Mouse (Mus musculus): ENCODE data around the gene Rhob.
A peak's percentile ranks its signal among the peaks of the same experiment; 100 is the strongest.

Gene Rhob

DNA sequence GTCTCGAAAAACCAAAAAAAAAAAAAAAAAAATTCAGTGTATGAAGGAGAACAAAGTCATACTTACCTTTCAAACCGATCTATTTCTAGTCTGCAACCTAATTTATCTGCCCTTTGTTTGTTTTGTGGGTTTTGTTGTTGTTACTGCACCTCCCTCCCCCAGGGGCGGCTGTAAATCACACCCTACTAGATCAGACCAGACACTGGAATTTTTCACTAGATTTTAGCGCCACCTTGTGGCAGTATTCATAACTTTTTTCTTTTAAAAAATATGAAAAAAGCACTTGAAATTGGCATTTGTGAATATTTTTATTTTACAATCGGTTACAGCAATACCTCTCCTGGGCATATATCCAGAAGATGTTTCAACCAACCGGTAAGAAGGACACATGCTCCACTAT, 2.7 kb upstream of the Rhob start:
- no peak for DNase-seq

DNA sequence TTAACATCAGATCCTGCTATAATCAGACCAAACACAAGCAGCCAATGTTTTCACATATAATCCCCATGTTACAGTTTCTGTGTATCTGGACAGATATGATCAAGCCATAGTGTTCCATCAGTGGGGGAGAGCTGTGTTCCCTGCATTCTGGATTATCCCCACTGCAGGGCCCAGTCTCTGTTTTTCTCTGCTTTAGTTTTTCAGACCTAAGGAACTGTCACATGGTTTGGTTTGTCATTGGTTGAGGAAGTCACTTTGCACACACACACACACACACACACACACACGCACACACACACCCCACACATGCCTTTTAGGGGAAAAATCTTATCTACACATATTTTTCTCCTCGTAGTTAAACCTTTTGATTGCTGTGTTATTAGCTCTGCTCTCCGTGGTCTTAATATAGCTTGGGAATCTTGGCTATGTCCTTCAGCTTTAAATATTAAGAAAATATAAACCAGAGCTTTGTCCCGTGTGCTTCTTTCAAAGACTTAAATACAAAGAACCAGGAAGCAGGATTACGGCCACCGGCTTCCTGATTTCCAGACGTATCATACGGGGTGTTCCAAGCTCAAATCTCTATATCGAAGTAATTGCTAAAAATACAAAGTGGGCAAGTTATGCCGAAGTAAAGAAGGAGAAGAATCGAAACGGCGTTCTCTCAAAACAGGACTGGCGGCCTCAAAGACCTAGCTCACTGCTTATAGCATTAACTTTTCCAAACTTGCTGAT, 1.9 kb upstream of the Rhob start:
- DNase-seq: no peak

DNA sequence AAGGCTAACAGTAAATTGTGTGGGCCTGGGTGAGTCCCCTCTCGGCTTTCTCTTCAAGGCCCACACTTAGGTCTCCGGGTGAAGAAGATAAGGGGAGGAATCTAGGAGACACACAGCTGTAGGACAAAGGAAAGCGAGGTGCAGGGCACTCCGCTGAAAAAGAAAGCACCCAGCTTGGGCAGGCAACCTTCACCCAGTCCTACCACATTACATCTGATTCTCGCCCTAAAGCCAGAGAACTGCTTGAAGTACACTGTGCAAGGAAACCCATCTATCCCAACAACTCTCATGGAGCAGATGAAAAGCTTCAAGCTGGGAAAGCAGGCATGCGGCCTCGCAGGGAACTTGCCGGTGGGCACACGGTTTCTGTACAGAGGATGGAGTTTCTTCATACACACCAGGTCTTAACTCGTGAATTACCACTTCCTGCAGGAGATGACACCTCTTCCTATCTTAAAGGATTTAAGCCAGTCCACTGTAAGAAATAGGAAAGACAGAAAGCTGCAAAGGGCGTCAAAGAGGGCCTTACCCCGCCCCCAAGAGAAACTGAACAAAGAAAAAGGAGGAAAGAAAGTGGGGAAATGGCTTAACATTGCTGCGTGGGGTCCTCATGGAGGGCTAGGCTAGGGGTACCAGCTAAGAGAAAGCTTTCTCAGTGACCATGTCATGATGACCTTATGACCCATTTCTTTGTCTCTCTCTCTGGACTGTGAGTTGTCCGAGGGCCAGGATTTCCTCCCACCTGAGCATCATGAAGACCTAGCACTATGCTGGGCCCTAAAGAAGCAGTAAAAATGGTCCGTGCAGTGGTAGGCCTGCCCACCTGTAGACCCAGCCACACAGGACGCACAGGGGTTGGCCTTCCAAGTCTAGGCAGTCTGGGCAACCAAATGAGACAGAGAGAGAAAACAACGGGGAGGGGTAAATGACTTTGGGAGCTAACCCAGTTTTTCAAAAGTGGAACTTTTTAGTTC, 1.1 kb upstream of the Rhob start:
- no peak for DNase-seq

DNA sequence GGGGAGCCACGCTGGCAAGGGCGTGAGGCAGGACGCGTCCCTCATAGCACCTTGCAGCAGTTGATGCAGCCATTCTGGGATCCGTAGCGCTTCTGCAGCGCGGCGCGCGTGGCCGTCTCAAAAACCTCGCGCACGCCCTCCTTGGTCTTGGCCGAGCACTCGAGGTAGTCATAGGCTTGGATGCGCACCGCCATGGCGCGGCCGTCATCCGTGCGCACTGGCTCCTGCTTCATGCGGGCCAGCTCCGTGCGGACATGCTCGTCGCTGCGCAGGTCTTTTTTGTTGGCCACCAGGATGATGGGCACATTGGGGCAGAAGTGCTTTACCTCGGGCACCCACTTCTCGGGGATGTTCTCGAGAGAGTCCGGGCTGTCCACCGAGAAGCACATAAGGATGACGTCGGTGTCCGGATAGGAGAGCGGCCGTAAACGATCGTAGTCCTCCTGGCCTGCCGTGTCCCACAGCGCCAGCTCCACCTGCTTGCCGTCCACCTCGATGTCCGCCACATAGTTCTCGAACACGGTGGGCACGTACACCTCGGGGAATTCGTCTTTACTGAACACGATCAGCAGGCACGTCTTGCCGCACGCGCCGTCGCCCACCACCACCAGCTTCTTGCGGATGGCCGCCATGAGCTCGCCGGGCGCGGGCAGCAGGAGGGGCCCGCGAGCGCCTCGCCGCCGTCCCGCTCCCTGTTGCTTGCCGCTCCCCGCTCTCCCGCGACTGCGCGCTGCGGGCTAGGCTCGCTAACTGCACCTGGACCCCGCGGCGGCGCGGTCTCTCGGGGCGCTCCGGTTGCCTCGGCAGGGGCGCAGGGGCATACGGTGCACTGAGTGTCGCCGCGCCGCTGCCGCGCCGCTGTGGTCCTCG, 573 bp downstream of the Rhob start:
- peak; percentile 32 for DNase-seq

DNA sequence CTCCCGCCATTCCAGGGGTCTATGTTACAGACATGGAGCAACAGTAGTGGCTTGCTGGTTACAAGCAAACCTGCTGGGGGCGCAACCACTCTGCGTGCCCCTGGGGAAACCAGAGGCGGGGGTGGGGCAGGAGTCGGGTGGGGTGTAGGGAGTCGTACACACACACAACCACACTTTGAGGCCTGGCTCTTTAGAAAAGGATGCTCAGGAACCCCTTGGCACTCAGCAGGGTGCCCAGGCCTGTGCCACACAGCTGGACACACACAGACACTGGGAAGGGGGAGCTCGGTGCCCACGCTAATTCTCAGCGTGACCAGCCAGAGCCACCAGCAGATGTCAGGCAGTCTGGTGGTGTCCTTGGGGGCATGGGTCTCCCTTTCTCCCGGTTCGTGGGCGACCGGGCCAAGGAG, 1.2 kb downstream of the Rhob start:
- no peak for DNase-seq

DNA sequence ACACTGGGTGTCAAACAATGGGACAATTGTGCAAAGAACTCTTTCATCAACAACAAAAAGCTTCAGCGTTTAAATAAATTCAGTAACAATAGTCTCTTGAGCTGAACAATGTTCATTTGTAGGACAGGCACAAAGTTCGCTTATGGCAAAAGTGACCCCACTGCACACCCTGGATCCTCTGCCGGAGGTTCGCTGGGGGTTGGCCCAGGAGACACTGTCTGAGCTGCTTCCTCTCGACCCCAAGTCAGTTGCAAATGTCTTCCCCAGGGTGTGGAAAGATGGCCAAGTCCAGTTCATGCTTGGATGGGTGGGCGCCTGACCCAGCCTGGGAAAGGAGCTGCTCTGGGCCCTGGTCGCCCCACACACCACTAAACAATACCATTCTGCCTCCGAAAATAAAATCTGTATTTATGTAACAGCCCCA, 1.6 kb downstream of the Rhob start:
- no peak for DNase-seq

DNA sequence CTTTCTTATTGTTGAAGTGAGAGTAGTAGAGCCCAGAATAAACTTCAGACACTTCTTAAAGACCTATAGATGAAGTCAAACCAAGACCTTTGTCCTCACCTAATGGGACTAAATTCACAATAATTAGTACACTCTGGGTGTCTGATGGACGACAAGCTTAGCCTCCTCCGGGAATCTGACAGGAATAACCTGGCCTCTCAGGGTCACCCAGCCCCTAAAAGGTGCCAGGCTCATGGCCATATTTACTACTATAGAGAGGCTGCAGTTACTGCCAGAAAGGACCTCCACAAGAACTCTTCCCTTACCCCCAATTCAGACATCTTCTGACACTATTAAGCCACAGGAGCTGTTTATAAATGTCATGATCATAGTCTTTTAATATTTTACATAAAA, 2.5 kb downstream of the Rhob start:
- no peak for DNase-seq

DNA sequence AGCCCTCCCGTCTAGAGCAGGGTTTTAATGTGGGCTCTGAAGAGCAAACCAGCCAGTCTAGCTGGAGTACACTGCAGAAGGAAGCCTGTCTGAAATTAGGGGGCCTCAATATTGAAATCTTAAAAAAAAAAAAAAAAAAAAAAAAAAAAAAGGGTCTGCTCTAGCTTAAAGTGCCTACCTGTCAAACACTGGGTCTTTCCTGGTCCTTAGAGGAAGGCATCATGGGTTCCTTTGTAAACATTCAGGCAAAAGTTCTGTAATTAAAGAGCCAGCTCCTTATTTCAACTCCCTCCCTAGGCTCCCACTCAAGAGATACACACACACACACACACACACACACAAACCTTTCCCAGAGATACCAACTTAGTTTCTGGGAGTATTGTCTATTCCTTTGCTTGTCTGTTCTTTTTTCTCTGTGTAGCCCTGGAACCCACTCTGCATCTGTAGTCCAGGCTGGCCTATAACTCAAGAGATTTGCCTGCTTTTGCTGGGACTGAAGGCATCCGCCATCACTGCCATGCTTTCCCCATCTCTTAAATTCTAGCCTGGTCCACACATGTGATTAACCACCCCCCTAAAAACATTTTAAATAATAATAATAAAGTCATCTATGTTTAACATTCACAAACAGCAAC, 3.0 kb downstream of the Rhob start:
- DNase-seq: no peak

DNA sequence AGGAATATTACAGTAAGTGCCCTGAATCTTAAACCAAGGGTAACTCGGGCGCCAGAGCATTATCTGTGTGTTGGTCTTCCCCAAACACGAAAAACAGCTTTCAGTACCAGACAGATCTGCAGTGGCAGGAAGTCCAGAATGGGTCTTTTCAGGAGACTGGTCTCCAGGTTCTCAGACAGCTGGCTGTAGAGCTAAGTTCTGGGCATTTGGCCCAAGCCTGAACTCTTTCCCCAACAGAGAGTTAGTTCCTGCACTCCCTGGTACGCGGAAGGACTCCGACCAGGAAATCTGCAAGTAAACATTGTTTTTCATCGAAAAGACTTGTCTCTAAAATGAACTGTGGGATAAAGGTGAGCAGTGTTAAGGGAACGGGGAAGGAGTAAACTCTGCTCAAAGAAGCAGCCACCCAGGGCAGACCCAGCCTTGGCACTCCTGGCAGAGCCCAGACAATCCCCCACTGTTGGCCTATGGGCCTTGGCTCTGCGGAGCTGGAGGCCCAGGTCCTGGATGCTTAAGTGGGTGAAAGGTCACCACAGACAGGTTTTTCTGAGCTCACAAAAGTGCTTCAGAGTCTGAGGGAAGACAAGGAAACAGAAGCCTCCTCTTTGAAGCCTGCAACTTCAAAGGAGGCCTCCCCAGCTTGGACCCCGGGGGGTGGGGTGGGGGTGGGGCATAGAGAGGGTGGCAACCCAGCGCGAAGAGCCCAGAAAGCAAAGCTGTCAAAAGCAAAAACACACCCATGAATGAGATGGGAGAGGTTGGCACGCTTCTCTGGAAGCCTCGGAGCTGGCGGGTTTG, 3.7 kb downstream of the Rhob start:
- no peak for DNase-seq

DNA sequence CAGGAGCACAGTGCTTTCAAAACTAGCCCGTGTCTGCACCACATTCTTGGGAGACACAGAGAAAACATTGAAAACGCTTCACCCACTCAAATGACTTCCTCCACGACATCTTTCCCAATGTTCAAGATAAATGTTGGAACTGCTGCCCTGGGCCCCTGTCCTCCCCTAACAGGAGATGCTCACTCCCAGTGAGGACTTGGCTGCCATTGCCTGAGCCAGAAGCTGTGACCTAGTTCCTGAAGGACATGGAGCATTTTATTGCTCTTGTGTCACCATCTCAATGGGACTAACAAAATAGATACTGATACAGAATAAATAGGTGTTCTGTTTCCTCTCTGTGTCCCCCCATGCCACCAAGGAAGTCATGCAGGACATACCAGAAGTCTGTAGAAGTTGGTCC, 5.1 kb downstream of the Rhob start:
- no peak for DNase-seq

DNA sequence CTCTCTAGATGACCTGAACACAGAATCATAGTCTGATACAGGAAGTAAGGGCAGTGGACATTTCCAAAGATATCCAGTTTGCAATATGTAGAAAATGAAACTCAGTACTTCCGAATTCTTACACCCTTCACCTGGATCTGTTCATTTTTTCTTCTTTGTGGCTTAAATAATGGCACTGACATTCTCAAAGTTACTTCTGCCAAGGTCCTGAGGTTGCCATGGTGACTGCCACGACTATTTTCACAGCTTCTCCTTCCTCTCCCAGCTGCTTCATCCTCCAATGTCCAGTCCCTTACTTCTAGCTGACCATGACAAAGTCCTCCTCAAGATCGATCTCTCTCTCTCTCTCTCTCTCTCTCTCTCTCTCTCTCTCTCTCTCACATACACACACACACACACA, 6.4 kb downstream of the Rhob start:
- no peak for DNase-seq

DNA sequence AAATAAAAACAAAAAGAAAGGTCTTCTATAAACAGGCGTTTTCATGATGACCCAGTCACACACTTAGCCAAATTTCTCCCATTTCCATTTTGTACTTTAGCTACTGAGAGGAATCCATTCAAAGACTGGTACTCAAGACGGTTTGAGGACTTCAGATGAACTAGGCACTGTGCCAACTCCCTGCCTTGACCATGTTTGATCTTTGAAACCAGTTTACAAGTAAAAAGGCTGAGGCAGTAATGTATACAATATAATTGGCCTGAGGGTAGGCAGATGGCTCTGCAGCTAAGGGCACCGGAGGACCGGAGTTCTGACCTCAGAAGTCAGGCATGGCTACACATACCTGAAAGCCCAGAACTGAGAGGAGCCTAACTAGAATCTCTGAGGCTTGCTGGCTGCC, 10.7 kb downstream of the Rhob start:
- no peak for DNase-seq

DNA sequence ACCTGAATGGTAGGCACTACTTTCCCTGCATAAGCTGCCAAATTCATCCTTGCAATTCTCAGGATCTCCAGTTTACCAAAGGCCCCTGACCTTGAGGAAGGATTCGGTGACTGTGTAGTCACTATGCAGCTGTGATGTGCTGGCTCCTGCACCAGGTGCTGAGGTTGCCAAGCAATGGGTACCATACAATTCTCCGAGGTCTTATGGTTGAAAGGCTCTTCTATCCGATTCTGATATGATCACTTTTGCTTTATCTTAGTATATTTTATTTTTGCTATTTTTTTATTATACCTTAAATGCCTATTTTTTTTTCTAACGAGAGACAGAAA, 11.2 kb downstream of the Rhob start:
- no peak for DNase-seq

DNA sequence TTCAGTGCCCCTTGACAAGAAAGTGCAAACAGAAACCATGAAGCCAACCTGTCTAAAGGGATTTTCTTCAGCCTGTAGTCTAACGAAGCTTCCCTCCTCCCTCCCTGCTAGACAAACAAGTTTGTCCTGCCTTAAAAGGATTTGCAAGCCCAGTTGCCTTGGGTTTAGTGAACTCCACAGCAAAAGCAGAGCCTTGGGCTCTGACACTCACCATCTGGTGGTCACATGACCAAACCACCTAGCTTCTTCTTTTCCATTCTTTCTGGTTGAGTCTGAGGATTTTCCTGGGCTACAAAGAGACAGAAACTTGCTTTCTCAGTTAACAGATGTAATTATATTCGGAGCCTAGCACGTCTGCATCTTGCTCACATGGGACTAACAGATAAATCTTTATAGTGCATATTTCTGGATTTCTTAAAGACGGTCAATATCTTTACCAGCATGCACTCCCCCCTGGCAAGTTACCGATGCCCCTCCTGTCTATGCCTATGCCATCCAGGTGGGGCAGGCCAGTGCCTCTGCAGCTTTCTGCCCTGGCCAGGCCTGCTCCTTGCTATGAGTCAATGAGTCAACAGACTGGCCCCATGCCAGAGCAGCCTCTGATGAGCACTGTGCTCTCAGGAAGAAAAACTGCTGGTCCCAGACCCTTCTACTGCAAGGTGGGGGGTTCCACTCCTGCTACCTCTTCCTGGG, 11.7 kb downstream of the Rhob start:
- DNase-seq: no peak

DNA sequence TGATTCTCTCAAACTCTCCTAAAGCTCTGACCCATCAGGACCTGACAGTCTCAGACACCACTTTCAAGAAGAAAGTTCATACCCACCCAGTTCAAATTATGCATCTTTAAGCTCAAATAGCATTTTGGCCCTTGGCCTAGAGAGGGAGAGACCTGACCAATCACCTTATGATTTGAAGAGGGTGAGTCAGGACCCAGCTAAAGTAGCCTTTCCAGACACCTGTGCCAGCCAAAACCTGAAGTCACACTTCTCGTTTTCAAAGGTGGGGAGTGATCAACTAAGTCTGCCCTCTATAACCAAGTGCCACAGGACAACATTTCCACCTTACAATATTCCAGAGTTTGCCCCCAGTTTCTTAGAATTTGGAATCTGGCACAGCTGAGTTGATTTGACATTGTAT, 12.5 kb downstream of the Rhob start:
- no peak for DNase-seq

DNA sequence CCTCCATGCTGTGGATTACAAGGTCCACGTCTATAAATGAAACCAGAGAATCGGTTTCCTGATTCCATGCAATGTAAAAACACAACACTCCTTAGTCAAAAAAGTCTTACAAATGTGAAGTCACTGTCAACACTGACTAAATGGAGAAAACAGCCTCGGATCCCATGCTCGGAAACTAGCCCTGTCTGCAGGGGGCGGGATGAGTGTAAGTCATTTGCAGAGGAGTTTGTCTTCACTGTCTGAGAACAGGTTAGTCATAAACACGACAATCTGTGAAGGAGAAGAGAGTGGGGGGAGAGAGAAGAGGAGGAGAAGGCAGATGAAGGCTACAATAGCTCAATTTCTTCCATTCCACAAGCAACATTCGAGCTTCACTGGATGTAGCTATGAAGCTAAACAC, 14.6 kb downstream of the Rhob start:
- no peak for DNase-seq

DNA sequence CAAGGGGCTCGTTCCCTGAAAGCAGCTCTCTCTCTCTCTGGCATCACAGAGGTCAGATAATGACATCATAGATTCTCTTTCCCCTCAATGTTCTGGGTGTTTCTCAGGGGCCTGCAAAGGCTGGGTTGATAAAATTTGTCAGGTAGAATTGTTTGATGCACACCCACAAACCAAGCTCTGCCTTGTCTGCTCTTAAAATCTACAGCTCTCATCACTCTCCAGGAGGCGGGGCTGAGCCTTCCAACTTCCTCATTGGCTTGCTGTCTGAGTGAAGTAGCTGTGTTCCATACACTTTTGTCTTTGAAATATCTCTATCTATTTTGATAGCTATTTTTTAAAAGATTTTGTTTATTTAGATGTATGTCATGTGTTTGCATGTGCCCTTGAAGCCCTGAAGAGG, 17.6 kb downstream of the Rhob start:
- DNase-seq: no peak

DNA sequence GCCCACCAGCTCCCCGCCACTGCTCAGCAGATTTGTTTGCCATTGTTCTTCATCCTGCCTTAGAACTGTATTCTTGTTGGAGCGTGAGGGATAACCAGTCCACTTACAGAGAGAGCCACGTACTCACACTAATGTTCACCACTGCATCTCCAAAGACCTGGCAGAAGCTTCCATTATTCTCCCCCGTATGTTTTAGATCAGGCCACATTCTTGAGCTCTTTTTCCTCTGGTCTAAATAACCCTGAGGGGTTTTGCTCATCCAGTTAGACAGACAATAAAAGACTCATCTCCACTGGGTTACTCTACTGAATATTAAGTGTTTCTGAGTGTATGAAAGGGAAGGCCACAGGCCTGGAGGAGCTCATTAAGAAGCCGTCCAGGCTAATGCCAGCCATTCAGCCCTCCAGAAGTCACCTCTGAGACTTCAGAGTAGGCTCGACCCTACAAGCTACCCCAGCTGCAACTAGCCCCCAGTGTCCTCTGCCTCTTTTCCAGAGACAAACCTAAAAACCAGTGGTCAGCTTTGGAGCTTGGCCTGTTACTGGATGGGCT, 24.9 kb downstream of the Rhob start:
- DNase-seq: no peak

DNA sequence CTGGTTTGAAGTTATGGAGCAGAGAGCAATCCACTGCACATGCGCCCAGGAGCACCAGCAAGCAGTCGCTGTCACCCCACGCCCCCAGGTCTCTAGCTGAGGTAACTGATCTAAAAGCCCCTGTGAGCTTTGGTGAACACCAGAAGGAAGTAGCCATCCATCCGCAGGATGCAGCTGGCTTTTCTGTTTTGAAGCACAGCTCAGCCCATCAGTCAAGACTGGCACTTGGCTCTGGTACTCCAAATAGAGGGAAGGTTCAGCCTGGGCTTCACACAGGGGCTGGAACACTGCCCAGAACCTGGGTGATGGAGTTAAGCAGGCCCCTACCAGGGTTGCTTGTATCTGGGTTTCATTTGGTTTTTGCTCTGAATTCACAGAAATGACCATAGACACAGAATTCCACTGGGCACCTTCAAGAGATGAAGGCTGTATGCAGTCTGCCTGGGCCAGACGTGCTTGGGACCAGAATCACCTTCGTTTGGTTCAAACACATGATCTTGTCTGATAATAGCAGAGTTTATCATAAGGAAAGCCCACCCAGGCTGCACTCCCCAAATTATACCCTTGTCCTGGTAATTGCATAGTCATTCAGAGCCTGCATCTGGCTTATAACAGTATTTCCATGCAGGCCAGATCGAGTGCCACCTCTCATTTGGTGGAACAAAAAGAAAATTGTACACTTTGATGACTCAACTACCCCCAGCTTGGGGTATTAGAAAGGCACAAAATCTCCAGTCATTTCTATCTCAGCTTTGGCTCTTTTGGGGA, 27.0 kb downstream of the Rhob start:
- DNase-seq: no peak

DNA sequence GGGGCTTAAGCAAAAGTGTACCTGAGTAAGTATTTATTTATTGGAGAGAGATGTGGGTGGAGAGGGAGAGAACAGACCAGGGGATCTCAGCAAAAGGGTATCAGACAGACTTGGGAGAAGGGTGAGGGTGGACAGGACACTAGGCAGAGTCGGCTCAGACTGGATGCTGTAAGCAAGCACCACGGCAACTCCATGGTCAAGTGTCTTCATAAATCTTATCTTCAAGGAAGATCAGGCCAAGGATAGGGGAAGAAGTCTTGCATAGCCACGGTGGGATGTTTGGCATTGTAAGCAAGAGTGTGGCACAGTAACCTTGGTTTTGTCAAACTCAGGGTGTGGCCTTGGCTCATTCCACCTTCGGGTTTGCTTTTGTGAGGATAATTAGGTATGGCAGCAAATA, 27.8 kb downstream of the Rhob start:
- DNase-seq: no peak
